Mouse (Mus musculus) ES-E14 (cell line): ENCODE measurements at regions not wholly inside any gene's neighbourhood (a gene's known extent, or its start where the extent isn't known, plus 50 kb on each side); places are given as distances from the start of the nearest gene placed in this dataset.

Source experiments
- DNase-seq: peaks from one replicate; pipeline ENCODE4 v3.0.0-alpha.2; 2013; ENCODE audit warnings: low read depth, low spot score
- H3K27ac ChIP-seq: 2 replicates; pipeline ENCODE4 v1.5.1; 2012; ENCODE audit warnings: low read depth, mild to moderate bottlenecking, low read length, moderate library complexity, mixed read lengths; ENCODE audit not compliant: poor library complexity, insufficient read depth, severe bottlenecking
- H3K36me3 ChIP-seq: 2 replicates; pipeline ENCODE4 v1.6.1; 2012; ENCODE audit warnings: mild to moderate bottlenecking, low read length, moderate library complexity, mixed read lengths; ENCODE audit not compliant: control insufficient read depth, poor library complexity, insufficient read depth, severe bottlenecking
- H3K4me1 ChIP-seq, 2 experiments: fragments of 150-350 bp in 1 of 2; sonication (generic) in 1 of 2; 2 replicates each; pipeline ENCODE4 v1.6.1; 2012; ENCODE audit warnings: low read length in 2 of 2, mild to moderate bottlenecking in 1 of 2, mixed read lengths in 1 of 2; ENCODE audit not compliant: control insufficient read depth in 2 of 2, insufficient read depth in 2 of 2, poor library complexity in 1 of 2
- H3K4me3 ChIP-seq, 2 experiments: fragments of 150-350 bp in 1 of 2; sonication (generic) in 1 of 2; 2 replicates each; pipeline ENCODE4 v1.5.1; 2012; ENCODE audit warnings: low read length in 2 of 2, low read depth in 1 of 2, mild to moderate bottlenecking in 1 of 2, mixed read lengths in 1 of 2; ENCODE audit not compliant: insufficient read depth in 1 of 2, poor library complexity in 1 of 2, severe bottlenecking in 1 of 2
- H3K9ac ChIP-seq: 2 replicates; pipeline ENCODE4 v1.6.1; 2012; ENCODE audit warnings: low read depth, mild to moderate bottlenecking, low read length, mixed read lengths; ENCODE audit not compliant: poor library complexity, insufficient read depth, severe bottlenecking
- H3K9me3 ChIP-seq: fragments of 150-350 bp; sonication (generic); 2 replicates; pipeline ENCODE4 v1.6.1; 2012; ENCODE audit warnings: low read depth, mild to moderate bottlenecking, low read length; ENCODE audit not compliant: control insufficient read depth, insufficient read depth
- CHD2 ChIP-seq: IDR thresholded peaks from 2 replicates; pipeline ENCODE4 v1.6.1; 2014; ENCODE audit warnings: mild to moderate bottlenecking, low read depth, low read length, inconsistent platforms
- HCFC1 ChIP-seq: IDR thresholded peaks from 2 replicates; pipeline ENCODE4 v1.6.1; 2012; ENCODE audit warnings: low read length, inconsistent platforms, borderline replicate concordance; ENCODE audit not compliant: insufficient read depth
- MAFK ChIP-seq: IDR thresholded peaks from 2 replicates; pipeline ENCODE4 v1.6.1; 2014; ENCODE audit warnings: mild to moderate bottlenecking, low read depth, low read length, inconsistent platforms; ENCODE audit not compliant: insufficient read depth
- ZC3H11A ChIP-seq: IDR thresholded peaks from 2 replicates; pipeline ENCODE4 v1.6.1; 2012; ENCODE audit warnings: low read depth, mild to moderate bottlenecking, inconsistent platforms, low read length, borderline replicate concordance
- ZNF384 ChIP-seq: IDR thresholded peaks from 2 replicates; pipeline ENCODE4 v1.6.1; 2012; ENCODE audit warnings: low read depth, low read length, inconsistent platforms
- in situ Hi-C, 2 experiments: fragments of 600-800 bp; cut with MboI; formaldehyde crosslinking; loops; one replicate each; pipeline ENCODE4 v1.15.1; 2025; ENCODE audit warnings: low sequenced_read_pairs in 2 of 2, inconsistent platforms in 1 of 2; ENCODE audit not compliant: unreplicated experiment in 2 of 2

GRCm38 (mm10) chr7:71092301-71092700, 259.0 kb downstream of the Gm10295 start:
- H3K36me3 ChIP-seq, result no peaks in the 10 kb centered on the region
- in situ Hi-C loops, result no loop called here
- H3K9me3 ChIP-seq, result no peaks in the 10 kb centered on the region
- TF ChIP-seq ZC3H11A, result no peak
- TF ChIP-seq HCFC1, result no peak
- TF ChIP-seq MAFK, result no peak
- TF ChIP-seq ZNF384, result no peak
- TF ChIP-seq CHD2, result no peak
- no peak overlapping the region for H3K9ac ChIP-seq
- H3K27ac ChIP-seq, result no peak overlapping the region
- no peak for DNase-seq
- H3K4me1 ChIP-seq, result no peaks in the 10 kb centered on the region
- no peak overlapping the region for H3K4me3 ChIP-seq

DNA sequence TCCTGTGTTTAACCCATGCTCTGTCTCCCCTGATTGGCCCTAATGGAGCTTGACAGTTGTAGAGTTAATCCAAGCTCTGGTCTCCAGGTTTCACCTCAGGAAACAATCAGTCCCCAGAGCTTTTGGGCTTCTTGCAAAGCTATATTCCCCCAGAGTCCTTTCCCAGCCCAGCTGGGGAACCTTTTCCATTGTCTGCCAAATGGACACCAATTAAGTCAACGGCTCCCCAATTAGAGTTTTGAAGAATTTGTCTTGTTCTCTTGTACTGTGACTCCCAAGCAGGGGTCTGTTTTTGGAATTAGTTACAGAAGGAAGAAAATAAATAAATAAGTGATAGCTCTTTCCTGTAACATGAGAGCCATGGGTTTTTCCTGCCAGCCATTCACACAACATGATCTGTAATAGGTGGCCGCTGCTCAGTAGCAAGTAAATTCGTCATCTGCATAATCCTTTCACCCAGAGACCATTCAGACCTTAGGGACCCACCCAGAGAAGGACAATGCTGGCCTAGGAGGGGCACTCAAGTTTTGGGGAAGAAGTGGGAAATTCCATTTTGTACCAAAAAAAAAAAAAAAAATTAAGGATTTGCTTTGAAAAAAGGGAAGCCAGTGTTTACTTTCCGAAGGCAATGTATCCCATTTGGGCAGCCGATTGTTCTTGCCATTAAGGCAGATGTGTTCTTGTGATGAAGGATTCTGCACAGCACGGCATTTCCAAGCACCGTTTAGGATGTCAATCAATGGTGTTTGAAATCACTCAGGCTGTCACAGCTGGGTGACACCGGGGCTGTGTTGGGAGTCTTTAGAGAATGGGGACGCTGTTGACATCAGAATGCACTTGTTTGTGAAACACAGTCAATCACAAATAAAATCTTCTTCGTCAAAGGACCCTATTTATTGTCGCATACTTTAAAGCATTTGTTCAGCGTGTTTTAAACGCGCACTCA, 286.6 kb downstream of the Gm10295 start:
- H3K27ac ChIP-seq, result no peak overlapping the region
- H3K9ac ChIP-seq, result no peak overlapping the region
- H3K9me3 ChIP-seq, result no peaks in the 10 kb centered on the region
- no peaks in the 10 kb centered on the region for H3K36me3 ChIP-seq
- peaks cover 0 to 2% of the 10 kb centered on the region in 2 experiments; a peak in 1 of 4 replicates for H3K4me1 ChIP-seq
- in situ Hi-C loops, result no loop called here
- peak; percentile 58 for TF ChIP-seq ZNF384
- no peak for TF ChIP-seq MAFK
- TF ChIP-seq ZC3H11A, result no peak
- TF ChIP-seq CHD2, result no peak
- TF ChIP-seq HCFC1, result no peak
- no peak overlapping the region for H3K4me3 ChIP-seq
- DNase-seq, result no peak

GRCm38 (mm10) chr7:71050825-71051224, 300.5 kb downstream of the Gm10295 start:
- H3K4me1 ChIP-seq, result no peaks in the 10 kb centered on the region
- no peak overlapping the region for H3K9ac ChIP-seq
- no peak for DNase-seq
- no peak for TF ChIP-seq ZNF384
- TF ChIP-seq ZC3H11A, result no peak
- no peak for TF ChIP-seq HCFC1
- no peak for TF ChIP-seq MAFK
- TF ChIP-seq CHD2, result no peak
- in situ Hi-C loops, result no loop called here
- H3K4me3 ChIP-seq, result no peak overlapping the region
- no peaks in the 10 kb centered on the region for H3K9me3 ChIP-seq
- no peak overlapping the region for H3K27ac ChIP-seq
- H3K36me3 ChIP-seq, result no peaks in the 10 kb centered on the region

DNA sequence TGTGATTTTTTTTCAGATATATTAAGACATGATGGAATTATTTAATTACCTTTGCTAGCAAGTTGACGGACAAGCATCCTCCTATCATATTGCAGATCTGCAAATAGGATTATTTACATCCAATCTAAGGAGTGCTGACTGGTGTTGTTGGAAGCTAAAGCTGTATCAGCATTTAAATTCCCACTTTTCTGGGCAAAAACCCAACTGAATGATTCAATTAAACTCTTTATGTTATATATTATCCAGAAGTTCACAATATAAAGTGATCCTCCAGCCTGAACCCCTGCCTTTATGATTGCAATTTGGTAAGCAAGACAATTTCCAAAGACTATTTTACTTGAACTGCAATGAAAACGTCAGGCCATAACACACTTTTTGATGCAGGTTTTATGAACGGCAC, 304.1 kb downstream of the Gm10295 start:
- no peaks in the 10 kb centered on the region for H3K36me3 ChIP-seq
- no peak overlapping the region for H3K27ac ChIP-seq
- no peaks in the 10 kb centered on the region for H3K9me3 ChIP-seq
- no peak overlapping the region for H3K9ac ChIP-seq
- no peak for DNase-seq
- TF ChIP-seq ZC3H11A, result no peak
- TF ChIP-seq ZNF384, result no peak
- no peak for TF ChIP-seq CHD2
- TF ChIP-seq HCFC1, result no peak
- no peak for TF ChIP-seq MAFK
- H3K4me1 ChIP-seq, result no peaks in the 10 kb centered on the region
- in situ Hi-C loops, result no loop called here
- no peak overlapping the region for H3K4me3 ChIP-seq

DNA sequence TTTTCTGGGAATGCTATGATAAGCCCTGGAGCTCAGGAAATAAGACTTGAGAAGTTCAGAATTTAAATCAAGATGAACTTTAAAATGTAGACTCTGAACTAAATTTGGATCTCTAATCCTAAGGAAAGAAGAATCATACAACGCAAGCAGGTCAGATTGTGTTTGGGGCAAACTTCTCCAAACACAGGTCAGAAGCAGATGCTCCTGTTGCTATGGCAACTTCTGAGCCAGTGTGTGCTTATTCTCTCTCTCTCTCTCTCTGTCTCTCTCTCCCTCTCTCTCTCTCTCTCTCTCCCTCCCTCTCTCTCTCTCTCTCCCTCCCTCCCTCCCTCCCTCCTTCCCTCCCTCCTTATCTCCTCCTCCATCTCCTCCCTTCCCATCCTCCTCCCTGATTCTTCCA, 304.7 kb downstream of the Gm10295 start:
- Histone ChIP-seq H3K9me3 (no peaks in the 10 kb centered on the region), H3K27ac (no peak overlapping the region), H3K36me3 (no peaks in the 10 kb centered on the region), H3K9ac (no peak overlapping the region), H3K4me3 (no peak overlapping the region), H3K4me1 (no peaks in the 10 kb centered on the region)
- no peak for TF ChIP-seq HCFC1
- no peak for TF ChIP-seq ZC3H11A
- no peak for TF ChIP-seq CHD2
- no peak for TF ChIP-seq MAFK
- no peak for TF ChIP-seq ZNF384
- no peak for DNase-seq
- in situ Hi-C loops, result no loop called here
